Mouse (Mus musculus): ENCODE measurements around the gene 4930558K02Rik.

GRCm38 (mm10) chr1:161931313-161931712, 48.1 kb downstream of the 4930558K02Rik start:
- TF ChIP-seq POLR2A (IDR thresholded peaks at IDR 0.05; ENCODE audit: borderline replicate concordance, extremely low read depth, insufficient read depth, insufficient read length, poor library complexity, severe bottlenecking) (no peak), CTCF (IDR thresholded peaks at IDR 0.05; ENCODE audit: borderline replicate concordance, extremely low read depth, insufficient read depth, insufficient read length) (no peak)

Measured in brain, embryonic 14.5 days (tissue).